Mouse (Mus musculus) limb, embryonic 13.5 days (tissue): ENCODE data around the gene Calr4. TPM values are rescaled to one million over a fixed set of nuclear protein-coding genes. Genes with fewer than 3 reads are reported as not detected.

Experiments
- ATAC-seq: fragments of 200-750 bp; cut with Nextera tagmentation; 2 replicates; pipeline ENCODE4 v1.8.0; 2017; ENCODE audit warnings: low read depth, moderate number of reproducible peaks, moderate TSS enrichment; ENCODE audit not compliant: low FRiP score
- H3K27ac ChIP-seq: fragments of 300-500 bp; sonication (generic); 2 replicates; pipeline ENCODE4 v1.5.1; 2015; ENCODE audit warnings: inconsistent platforms, mild to moderate bottlenecking, moderate library complexity
- H3K27me3 ChIP-seq: fragments of 300-500 bp; sonication (generic); 2 replicates; pipeline ENCODE4 v1.6.1; 2015; ENCODE audit warnings: mild to moderate bottlenecking, inconsistent platforms
- H3K36me3 ChIP-seq: fragments of 300-500 bp; sonication (generic); 2 replicates; pipeline ENCODE4 v1.6.1; 2015; ENCODE audit warnings: inconsistent platforms, mild to moderate bottlenecking, moderate library complexity
- H3K4me1 ChIP-seq: fragments of 300-500 bp; sonication (generic); 2 replicates; pipeline ENCODE4 v1.6.1; 2015; ENCODE audit warnings: inconsistent platforms
- H3K4me2 ChIP-seq: fragments of 300-500 bp; sonication (generic); replicated peaks from 2 replicates; pipeline ENCODE4 v1.6.1; 2015; ENCODE audit warnings: inconsistent platforms, mild to moderate bottlenecking, moderate library complexity
- H3K4me3 ChIP-seq: fragments of 300-500 bp; sonication (generic); 2 replicates; pipeline ENCODE4 v1.5.1; 2015; ENCODE audit warnings: moderate library complexity, mild to moderate bottlenecking, inconsistent platforms
- H3K9ac ChIP-seq: fragments of 300-500 bp; sonication (generic); 2 replicates; pipeline ENCODE4 v1.6.1; 2015; ENCODE audit warnings: mild to moderate bottlenecking, inconsistent platforms
- H3K9me3 ChIP-seq: fragments of 300-500 bp; sonication (generic); 2 replicates; pipeline ENCODE4 v1.6.1; 2016; ENCODE audit warnings: inconsistent platforms
- WGBS: fragments of 180-500 bp; shearing (Covaris S2); methylation state at CpG from one replicate; pipeline ENCODE4 v1.1.7; 2015; 5-methylcytosine and 5-hydroxymethylcytosine counted together
- polyA plus RNA-seq: library from polyadenylated mRNA; unstranded; fragments of >200 nt; fragmentation: Nextera tagmentation; extraction: Ambion mirVana; gene quantifications from 2 replicates; pipeline ENCODE4 v1.2.1, GENCODE M21; 2015

Calr4 gene
- polyA plus RNA-seq, 1 experiment from 2014 or later = not detected

DNA sequence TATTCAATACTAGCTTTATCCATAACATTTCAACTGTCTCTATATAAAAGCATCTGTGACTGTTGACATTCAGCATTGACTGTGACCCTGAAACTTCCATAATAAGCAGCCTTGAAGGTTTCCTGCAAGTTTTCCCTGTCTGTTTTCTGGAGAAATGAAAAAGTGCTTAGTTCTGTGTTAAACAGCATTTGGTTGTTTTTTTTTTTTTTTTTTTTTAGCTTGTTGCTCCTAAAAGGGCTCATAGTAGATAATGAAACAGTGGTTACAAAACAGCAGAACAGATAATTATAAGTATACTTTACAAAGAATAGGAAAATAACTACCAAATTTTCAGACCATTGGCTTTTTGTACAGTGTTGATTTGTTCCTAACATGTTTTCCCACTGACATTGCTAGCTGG, 60.3 kb downstream of the Calr4 start:
- Histone ChIP-seq H3K9me3 (no peaks in the 10 kb centered on the region), H3K4me3 (no peak overlapping the region), H3K27me3 (no peaks in the 10 kb centered on the region), H3K36me3 (peaks cover 4% of the 10 kb centered on the region; the same call in 1 of the 2 replicates), H3K27ac (no peak overlapping the region), H3K4me2 (no peak overlapping the region), H3K9ac (no peak overlapping the region), H3K4me1 (no peaks in the 10 kb centered on the region)
- no peak for ATAC-seq

- 75% methylated on average over 2 of the region's 2 CpGs for WGBS
- H3K27ac ChIP-seq = no peak overlapping the region
- no peaks in the 10 kb centered on the region for H3K4me1 ChIP-seq
- peaks cover 4% of the 10 kb centered on the region; the same call in 1 of the 2 replicates for H3K36me3 ChIP-seq
- no peaks in the 10 kb centered on the region for H3K27me3 ChIP-seq
- H3K9me3 ChIP-seq = no peaks in the 10 kb centered on the region
- no peak for ATAC-seq
- H3K9ac ChIP-seq = no peak overlapping the region
- H3K4me3 ChIP-seq = no peak overlapping the region
- no peak overlapping the region for H3K4me2 ChIP-seq
Observed at GRCm38 (mm10) chr4:109296510-109296909, 62.2 kb downstream of the Calr4 start.

DNA sequence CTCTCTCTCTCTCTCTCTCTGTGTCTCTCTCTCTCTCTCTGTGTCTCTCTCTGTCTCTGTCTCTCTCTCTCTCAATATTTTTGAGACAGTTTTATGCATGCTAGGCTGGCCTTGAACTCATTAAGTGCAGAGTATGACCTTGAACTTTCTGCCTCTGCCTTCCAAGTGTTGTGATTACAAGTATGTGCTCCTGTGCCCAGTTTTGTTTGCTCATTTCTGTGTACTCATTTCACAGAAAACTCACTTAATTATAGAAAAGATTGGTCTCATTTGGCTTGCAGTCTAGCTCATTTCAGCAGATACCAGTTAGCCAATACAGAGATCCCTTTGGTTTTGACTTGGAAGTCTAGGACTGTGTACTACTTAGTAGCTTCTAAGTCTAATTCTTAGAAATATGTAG, 64.9 kb downstream of the Calr4 start:
- Histone ChIP-seq H3K9me3 (no peaks in the 10 kb centered on the region), H3K4me3 (no peak overlapping the region), H3K27ac (no peak overlapping the region), H3K36me3 (peaks cover 4% of the 10 kb centered on the region; the same call in 1 of the 2 replicates), H3K27me3 (no peaks in the 10 kb centered on the region), H3K4me1 (no peaks in the 10 kb centered on the region), H3K9ac (no peak overlapping the region), H3K4me2 (no peak overlapping the region)
- no peak for ATAC-seq

Other genes with a start within 250 kb of the Calr4 start
- gene Nrd1, start 233.8 kb upstream of the Calr4 start, polyA plus RNA-seq = 76.2 TPM in 2 replicates
- gene Osbpl9, start 32.2 kb upstream of the Calr4 start, polyA plus RNA-seq = 68.7 and 69.0 TPM in 2 replicates
- gene Eps15, start 45.8 kb downstream of the Calr4 start, polyA plus RNA-seq = 35.6 and 39.9 TPM in 2 replicates
- 4.6 and 4.8 TPM in 2 replicates for gene Ttc39a, start 172.1 kb downstream of the Calr4 start, polyA plus RNA-seq